Mouse (Mus musculus): Measurements from ENCODE around the gene Acbd3. TPM values are rescaled to one million over a fixed set of nuclear protein-coding genes. Genes with fewer than 3 reads are reported as not detected.

The Acbd3 gene
- polyA plus RNA-seq (2012; rRNA removed): 14.8 and 16.7 TPM in 2 replicates

GRCm38 (mm10) chr1:180725704-180726179 lies at the start of gene Acbd3:
Acbd3 (plus strand) TSS chr1:180726043.
- H3K27me3 ChIP-seq (ENCODE audit: control insufficient read depth, insufficient read depth, low read length): no peaks in the 10 kb centered on the region
- H3K27ac ChIP-seq (ENCODE audit: control insufficient read depth, insufficient read depth, low read length): peak within 1 kb of the TSS; percentile 63
- DNase-seq: peak; percentile 95
- TF ChIP-seq CTCF (IDR thresholded peaks at IDR 0.05; ENCODE audit: borderline replicate concordance, control insufficient read depth, extremely low read depth, insufficient read depth, low read length, poor library complexity) (0 out of 2 replicates have a peak, but pooled peaks have one; percentile 66), POLR2A (IDR thresholded peaks at IDR 0.05; ENCODE audit: control insufficient read depth, extremely low read depth, insufficient read depth, low read length, poor library complexity) (peak; percentile 92)
- under 1% methylated on average over 52 of the region's 52 CpGs for whole genome bisulfite sequencing
- no peaks in the 10 kb centered on the region for H3K36me3 ChIP-seq (ENCODE audit: control insufficient read depth, insufficient read depth, low read length)
- H3K4me3 ChIP-seq (ENCODE audit: control insufficient read depth, insufficient read depth, low read length): peak within 1 kb of the TSS; percentile 76
- peaks cover 32% of the 10 kb centered on the region for H3K4me1 ChIP-seq (replicated peaks; ENCODE audit: control insufficient read depth, insufficient read depth, low read length)

GRCm38 (mm10) chr1:180691284-180691683 lies 34.6 kb upstream of the Acbd3 start:
- 96% methylated on average over 7 of the region's 7 CpGs for WGBS
- no peaks in the 10 kb centered on the region; the same call in 1 of the 2 replicates for H3K27me3 ChIP-seq (ENCODE audit: control insufficient read depth, insufficient read depth, low read length)
- H3K36me3 ChIP-seq (ENCODE audit: control insufficient read depth, insufficient read depth, low read length): peaks cover 34% of the 10 kb centered on the region
- DNase-seq: no peak
- H3K4me3 ChIP-seq (ENCODE audit: control insufficient read depth, insufficient read depth, low read length): no peak overlapping the region
- no peak overlapping the region for H3K27ac ChIP-seq (ENCODE audit: control insufficient read depth, insufficient read depth, low read length)
- no peak for TF ChIP-seq POLR2A (IDR thresholded peaks at IDR 0.05; ENCODE audit: control insufficient read depth, extremely low read depth, insufficient read depth, low read length, poor library complexity)
- TF ChIP-seq CTCF (IDR thresholded peaks at IDR 0.05; ENCODE audit: borderline replicate concordance, control insufficient read depth, extremely low read depth, insufficient read depth, low read length, poor library complexity): no peak
- peaks cover under 1% of the 10 kb centered on the region; the same call in 1 of the 2 replicates for H3K4me1 ChIP-seq (replicated peaks; ENCODE audit: control insufficient read depth, insufficient read depth, low read length)

GRCm38 (mm10) chr1:180696626-180697352 lies 29.1 kb upstream of the Acbd3 start, which contains the start of gene Mixl1:
Mixl1 (minus strand) TSS chr1:180697034.
- WGBS: 5% methylated on average over 79 of the region's 79 CpGs
- DNase-seq: peak; percentile 39
- Histone ChIP-seq H3K27ac (ENCODE audit: control insufficient read depth, insufficient read depth, low read length) (no peak within 1 kb of the TSS), H3K4me1 (replicated peaks; ENCODE audit: control insufficient read depth, insufficient read depth, low read length) (peaks cover 13% of the 10 kb centered on the region), H3K27me3 (ENCODE audit: control insufficient read depth, insufficient read depth, low read length) (peaks cover 2% of the 10 kb centered on the region; the same call in 1 of the 2 replicates), H3K4me3 (ENCODE audit: control insufficient read depth, insufficient read depth, low read length) (peak within 1 kb of the TSS; percentile 41), H3K36me3 (ENCODE audit: control insufficient read depth, insufficient read depth, low read length) (no peaks in the 10 kb centered on the region)
- TF ChIP-seq CTCF (IDR thresholded peaks at IDR 0.05; ENCODE audit: borderline replicate concordance, control insufficient read depth, extremely low read depth, insufficient read depth, low read length, poor library complexity): no peak
- no peak for TF ChIP-seq POLR2A (IDR thresholded peaks at IDR 0.05; ENCODE audit: control insufficient read depth, extremely low read depth, insufficient read depth, low read length, poor library complexity)

- no peak overlapping the region for H3K4me3 ChIP-seq (ENCODE audit: control insufficient read depth, insufficient read depth, low read length)
- H3K4me1 ChIP-seq (replicated peaks; ENCODE audit: control insufficient read depth, insufficient read depth, low read length): peaks cover 20% of the 10 kb centered on the region
- TF ChIP-seq POLR2A (IDR thresholded peaks at IDR 0.05; ENCODE audit: control insufficient read depth, extremely low read depth, insufficient read depth, low read length, poor library complexity) (no peak), CTCF (IDR thresholded peaks at IDR 0.05; ENCODE audit: borderline replicate concordance, control insufficient read depth, extremely low read depth, insufficient read depth, low read length, poor library complexity) (no peak)
- H3K27ac ChIP-seq (ENCODE audit: control insufficient read depth, insufficient read depth, low read length): no peak overlapping the region
- H3K27me3 ChIP-seq (ENCODE audit: control insufficient read depth, insufficient read depth, low read length): peaks cover 2% of the 10 kb centered on the region; the same call in 1 of the 2 replicates
- no peak for DNase-seq
- WGBS: 67% methylated on average over 5 of the region's 5 CpGs
- H3K36me3 ChIP-seq (ENCODE audit: control insufficient read depth, insufficient read depth, low read length): no peaks in the 10 kb centered on the region
Measured at GRCm38 (mm10) chr1:180698063-180698462, 27.8 kb upstream of the Acbd3 start.

- Histone ChIP-seq H3K27ac (ENCODE audit: control insufficient read depth, insufficient read depth, low read length) (peak overlapping the region; percentile 89), H3K4me3 (ENCODE audit: control insufficient read depth, insufficient read depth, low read length) (peak overlapping the region; percentile 22; the same call in 1 of the 2 replicates)
Measured at GRCm38 (mm10) chr1:180703400-180703799, 22.4 kb upstream of the Acbd3 start.

GRCm38 (mm10) chr1:180707368-180707767 lies 18.5 kb upstream of the Acbd3 start:
- H3K27me3 ChIP-seq (ENCODE audit: control insufficient read depth, insufficient read depth, low read length): no peaks in the 10 kb centered on the region
- no peak overlapping the region for H3K27ac ChIP-seq (ENCODE audit: control insufficient read depth, insufficient read depth, low read length)
- H3K4me3 ChIP-seq (ENCODE audit: control insufficient read depth, insufficient read depth, low read length): no peak overlapping the region
- H3K36me3 ChIP-seq (ENCODE audit: control insufficient read depth, insufficient read depth, low read length): no peaks in the 10 kb centered on the region
- WGBS: 41% methylated on average over 3 of the region's 3 CpGs
- peaks cover 43% of the 10 kb centered on the region for H3K4me1 ChIP-seq (replicated peaks; ENCODE audit: control insufficient read depth, insufficient read depth, low read length)
- TF ChIP-seq POLR2A (IDR thresholded peaks at IDR 0.05; ENCODE audit: control insufficient read depth, extremely low read depth, insufficient read depth, low read length, poor library complexity): no peak
- no peak for TF ChIP-seq CTCF (IDR thresholded peaks at IDR 0.05; ENCODE audit: borderline replicate concordance, control insufficient read depth, extremely low read depth, insufficient read depth, low read length, poor library complexity)
- DNase-seq: no peak

More at GRCm38 (mm10) chr1:180703400-180703799, 22.4 kb upstream of the Acbd3 start:
- no peak for TF ChIP-seq CTCF (IDR thresholded peaks at IDR 0.05; ENCODE audit: borderline replicate concordance, control insufficient read depth, extremely low read depth, insufficient read depth, low read length, poor library complexity)
- no peak for TF ChIP-seq POLR2A (IDR thresholded peaks at IDR 0.05; ENCODE audit: control insufficient read depth, extremely low read depth, insufficient read depth, low read length, poor library complexity)
- Histone ChIP-seq H3K4me1 (replicated peaks; ENCODE audit: control insufficient read depth, insufficient read depth, low read length) (peaks cover 41% of the 10 kb centered on the region), H3K27me3 (ENCODE audit: control insufficient read depth, insufficient read depth, low read length) (no peaks in the 10 kb centered on the region), H3K36me3 (ENCODE audit: control insufficient read depth, insufficient read depth, low read length) (no peaks in the 10 kb centered on the region)
- WGBS: 12% methylated on average over 6 of the region's 6 CpGs
- DNase-seq: no peak

All from thymus, adult 2 months (tissue).